Mouse (Mus musculus) MN1 (cell line): ENCODE results near the gene Cdca4.
A peak's percentile ranks its signal among the peaks of the same experiment; 100 is the strongest.
"Not testable (repeated sequence)": the region's sequence is repeated elsewhere in the genome, so short reads cannot be mapped to it uniquely, and the experiment has no call there.

Experiments
- DNase-seq: peaks from one replicate; pipeline ENCODE4 v3.0.0-alpha.2; 2016; ENCODE audit warnings: low spot score

Gene Cdca4

DNA sequence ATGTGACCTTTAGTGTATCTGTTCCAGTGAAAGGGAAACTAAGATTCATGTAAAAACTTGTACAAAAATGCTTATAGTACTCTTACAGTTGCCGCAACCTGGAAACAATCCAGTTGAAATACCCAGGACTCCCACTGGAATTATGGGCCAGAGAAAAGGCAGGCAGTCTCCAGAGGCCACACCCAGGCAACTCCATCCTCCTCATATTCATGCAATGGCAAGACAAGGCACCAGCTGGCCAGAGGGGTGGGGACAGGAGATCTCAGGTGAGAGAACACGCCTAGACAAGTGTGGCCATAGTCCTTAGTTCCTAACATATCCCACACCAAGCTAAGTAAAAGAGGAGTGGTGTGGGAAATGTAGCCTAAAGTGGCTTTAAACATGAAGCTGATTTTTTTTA, 6.5 kb downstream of the Cdca4 start:
- DNase-seq = no peak

DNA sequence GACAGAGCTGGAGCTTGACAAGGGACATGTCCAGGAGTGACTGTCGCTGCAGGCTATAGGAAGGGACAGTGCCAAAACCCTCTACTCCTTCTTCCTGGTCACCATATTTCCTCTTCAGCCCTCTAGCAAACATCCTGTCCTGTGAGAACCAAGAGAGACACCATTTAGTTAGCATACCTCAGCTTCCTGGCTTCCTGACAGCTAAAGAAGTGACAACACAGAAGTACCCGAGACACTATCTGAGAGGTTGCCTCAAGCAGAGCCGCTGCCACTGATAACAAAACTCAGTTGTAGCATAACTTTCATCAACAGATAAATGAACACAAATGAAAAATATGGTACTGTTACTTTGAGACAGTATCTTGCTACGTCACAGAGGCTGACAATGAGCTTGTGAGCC, 7.2 kb downstream of the Cdca4 start:
- DNase-seq = no peak

DNA sequence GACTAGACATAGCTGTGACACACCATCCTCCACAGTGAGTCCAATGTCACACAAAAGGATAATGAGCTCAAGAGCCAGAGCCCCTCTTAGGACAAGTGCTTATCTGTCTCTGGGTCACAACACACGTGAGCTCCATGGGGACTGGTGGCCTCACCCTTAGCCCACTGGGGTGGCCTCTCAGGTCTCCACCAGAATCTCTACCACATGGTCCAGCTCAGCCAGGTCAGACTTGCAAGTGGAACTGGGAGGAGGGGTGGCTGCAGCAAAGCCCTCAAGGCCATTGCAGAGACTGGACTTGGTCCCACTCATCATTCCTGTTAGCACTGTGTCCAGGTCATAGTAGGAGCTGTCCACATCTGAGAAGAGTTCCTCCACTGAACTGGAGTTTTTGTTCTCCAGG, 8.0 kb downstream of the Cdca4 start:
- no peak for DNase-seq

DNA sequence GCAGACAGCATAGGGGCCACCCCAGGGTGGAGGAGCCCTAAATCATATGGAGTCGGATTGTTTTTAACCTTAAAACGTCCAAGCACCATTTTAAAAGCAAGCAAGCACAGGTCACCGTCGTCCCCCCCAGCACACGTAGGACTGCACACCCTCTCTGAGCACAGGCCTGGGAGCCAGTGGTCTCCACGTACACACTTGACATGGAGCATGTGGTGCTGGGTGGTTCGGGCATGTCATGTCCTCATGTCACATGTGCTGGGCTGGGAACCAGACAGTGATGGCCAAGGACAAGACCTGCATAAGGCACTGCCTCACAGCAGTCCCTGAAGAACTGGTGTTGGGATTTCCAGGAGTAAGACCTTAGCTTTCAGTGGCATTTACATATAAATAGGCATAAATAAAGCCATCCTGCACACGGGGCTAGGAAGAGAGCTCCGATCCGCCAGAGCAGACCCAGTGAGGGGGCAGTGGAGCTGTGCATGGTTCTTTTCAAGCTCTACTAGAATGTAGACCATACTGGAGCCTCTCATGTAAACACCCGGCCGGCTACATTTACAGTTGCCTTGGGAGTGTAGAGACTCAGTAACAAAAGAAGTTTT, 8.7 kb downstream of the Cdca4 start:
- no peak for DNase-seq

DNA sequence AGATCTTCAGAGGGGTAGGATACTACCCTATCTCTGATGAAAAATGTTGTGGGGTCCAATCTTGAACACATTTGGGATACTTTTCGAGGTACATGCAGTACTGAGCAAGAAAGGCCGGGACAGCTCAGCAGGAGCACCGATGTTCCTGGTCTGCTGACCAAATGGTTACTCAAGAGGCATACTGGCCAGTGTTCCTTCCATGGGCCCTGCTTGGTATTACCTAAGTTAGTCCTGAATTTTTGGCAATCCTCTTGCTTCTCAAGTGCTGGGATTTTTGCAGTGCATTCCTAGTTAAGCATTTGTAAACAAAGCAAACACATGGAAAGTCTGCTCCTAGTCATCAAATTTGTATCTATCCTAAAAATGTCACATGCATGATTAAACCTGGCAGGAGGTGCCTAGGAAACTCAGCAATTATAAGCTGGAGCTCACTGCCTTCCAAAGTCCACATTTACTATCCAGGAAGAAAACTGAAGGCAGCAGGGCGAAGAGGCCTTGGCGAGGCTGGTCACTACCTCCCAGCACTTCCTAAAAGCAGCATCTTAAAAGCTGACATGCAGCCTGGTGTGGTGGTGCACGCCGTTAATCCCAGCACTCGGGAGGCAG, 10.1 kb downstream of the Cdca4 start:
- DNase-seq = no peak

DNA sequence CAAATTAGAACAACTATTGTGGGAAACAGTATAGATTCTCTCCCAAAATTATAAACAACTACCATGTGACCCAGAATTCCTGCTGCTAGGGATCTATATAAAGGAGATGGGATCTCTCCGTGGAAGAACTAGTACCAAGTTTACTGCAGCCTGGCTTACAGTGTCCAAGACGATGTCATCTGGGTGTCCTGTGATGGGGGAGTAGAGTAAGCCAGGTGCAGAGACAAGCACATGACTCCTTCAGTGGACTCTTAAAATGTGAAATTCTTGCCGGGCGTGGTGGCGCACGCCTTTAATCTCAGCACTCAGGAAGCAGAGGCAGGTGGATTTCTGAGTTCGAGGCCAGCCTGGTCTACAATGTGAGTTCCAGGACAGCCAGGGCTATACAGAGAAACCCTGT, 12.4 kb downstream of the Cdca4 start:
- DNase-seq = not testable (repeated sequence)

DNA sequence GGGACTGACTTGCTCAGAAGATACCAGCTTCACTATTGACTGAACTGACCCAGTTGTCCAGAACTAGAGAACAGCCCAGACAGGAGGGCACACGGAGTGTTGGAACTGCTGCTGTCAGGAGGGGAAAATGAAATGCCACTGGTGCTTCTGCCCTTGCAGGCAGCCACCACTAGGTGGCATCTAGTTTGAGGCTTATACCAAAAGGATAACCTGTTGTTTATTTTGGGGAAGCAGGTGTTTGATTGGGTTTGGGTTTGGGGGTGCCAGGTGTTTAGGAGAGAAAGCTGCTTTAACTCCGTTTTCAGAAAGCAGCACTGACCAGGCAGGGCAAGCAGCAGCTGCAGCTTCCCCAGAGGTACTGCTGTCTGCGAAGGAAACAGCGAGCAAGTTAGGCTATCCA, 12.9 kb downstream of the Cdca4 start:
- DNase-seq = peak; percentile 44

DNA sequence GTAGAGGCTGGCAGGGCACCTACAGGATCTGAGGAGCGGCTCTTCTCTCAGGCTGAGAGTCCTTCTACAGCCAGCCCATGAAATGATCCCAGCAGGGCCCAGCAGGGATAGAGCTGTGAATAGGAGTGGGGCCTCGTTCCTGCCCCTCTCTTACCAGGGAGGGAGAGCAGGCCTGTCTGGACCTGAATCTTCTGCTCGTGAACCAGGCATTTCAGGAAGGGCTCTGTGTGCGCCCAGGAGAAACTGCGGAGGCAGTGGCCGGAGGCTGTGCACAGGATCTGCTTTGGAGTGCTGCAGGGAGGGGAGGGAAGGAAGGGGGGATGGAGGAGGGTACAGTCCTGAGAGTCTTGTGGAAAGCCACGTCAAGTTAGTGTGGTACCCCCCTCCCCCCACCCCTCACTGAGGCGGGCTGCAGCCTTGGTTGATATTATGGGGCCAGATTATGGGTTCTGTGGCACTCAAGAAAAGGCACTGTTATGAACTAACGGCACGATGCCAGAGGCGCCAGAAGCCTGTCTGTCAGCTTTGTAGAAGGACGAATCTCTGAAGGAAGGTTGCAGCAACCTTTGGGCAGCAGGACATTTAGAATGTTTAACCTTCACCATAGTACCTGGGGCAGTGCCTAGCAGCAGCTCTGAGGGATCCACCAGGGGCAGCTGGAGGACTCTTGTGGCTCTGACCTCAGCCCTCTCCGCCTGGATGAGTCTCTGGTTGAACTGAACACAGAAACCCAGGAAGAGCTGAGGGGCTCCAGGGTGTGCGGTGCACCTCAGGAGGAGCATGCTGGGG, 14.3 kb downstream of the Cdca4 start:
- no peak for DNase-seq

DNA sequence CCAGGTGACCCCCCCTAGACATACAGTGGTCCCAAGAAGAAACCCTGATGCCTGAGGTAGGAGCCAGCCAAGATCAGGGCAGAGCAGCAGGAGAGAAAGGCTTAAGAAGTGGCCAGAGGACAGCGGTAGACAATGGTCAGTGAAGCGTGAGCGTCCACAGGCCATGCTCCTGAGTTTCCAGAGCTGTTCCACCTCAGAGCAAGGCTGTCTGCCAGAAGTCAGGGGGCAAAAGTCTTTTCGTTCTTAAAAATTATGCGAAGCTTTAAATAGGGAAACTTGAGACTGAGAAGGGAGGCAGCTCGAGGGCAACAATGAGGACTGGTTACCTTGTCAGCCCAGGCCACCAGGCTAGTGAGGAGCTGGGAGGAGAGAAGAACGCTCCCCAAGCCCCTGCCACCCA, 15.9 kb downstream of the Cdca4 start:
- no peak for DNase-seq

DNA sequence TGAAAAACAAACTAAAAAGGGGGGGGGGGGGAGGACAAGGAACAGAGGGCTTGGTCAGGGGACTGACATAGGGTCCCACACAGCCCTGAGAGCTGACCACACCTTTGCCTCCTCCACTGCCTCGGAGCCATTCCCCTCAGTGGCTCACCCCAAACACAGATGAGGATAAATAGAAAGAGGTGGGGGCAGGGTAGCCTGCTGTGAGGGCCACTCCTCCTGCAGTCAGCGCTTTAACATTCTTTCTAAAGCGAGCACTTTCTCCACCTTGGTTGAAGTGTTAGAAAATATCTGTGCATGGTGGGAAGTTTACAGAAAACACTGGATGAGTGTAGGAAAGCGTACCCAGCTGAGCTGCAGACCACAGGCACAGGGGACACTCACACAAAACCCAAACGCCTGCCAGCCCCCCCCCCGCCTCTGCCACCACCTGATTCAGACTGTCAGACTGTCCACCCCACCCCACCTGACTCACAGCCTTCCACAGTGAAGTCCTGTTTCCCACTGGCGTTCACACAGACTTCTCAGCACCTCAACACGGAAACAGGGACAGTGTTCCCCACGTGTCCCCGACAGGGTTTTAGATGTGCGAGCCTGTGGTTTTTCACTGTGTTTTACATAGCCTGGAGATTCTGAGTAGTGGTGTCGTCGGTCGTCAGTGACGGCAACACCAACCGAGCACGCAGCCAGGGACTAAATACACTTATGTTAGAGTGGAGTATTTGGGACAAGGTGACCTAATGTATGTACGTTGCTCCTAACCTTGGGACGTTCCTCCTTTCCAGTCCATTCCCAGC, 18.9 kb downstream of the Cdca4 start:
- DNase-seq = no peak

DNA sequence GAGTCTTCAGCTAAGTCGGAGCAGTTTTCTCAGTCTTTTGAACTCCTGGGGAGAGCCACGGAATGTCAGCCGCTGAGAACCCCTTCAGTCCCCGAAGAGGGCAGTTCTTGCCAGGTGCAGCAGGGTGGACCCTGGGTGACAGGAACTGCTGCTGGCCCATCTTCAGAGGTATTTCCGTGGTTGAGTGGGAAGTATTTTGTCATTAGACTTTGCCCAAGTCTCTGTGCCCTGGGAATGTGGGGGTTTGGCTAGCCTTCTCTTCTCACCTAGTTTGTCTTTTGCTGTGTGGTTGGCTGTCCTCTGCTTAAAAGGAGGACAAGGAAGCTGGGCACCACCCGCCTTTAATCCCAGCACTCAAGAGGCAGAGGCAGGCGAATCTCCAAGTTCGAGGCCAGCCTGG, 19.6 kb downstream of the Cdca4 start:
- DNase-seq = no peak

DNA sequence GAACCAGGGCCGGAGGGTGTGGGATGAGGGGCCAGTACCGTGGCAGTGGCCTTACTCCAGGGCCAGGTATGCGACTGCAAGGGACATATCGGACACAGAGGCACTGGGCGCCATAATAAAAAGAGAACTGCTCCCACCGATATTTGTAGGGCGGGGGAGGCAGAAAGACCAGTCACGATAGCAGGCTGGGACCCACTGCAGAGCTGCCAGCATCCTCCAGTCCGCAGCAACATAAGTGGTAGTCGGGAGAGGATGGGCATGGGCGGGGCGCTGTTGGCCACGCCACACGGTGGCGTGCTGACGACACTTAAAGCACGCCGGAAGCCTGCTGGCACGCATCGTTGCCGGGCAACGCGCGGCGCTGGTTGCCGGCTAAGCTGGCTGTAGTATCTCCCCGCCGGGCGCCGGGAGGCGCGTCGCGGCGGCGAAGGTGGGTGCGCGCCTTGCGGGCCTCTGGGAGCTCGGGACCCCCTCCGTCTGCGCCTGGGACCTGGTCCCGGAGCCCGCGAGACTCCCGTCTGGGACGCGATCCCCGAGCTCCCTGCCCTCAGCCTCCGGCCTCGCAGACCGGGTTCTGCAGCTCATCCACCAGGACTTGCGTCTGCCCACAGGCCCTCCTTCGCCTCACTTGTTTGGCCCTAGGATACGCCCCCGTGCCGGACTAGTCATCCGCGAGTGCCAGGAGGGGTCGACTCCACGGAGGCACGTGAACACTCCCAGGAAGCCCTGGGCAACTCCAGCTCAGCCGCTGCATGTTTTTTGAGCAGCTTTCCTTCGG, 20.4 kb downstream of the Cdca4 start, which contains the start of gene Clba1:
Gene Clba1 (plus strand): TSS at position 351 of the 778 bp plus-strand sequence.
- peak; percentile 88 for DNase-seq

DNA sequence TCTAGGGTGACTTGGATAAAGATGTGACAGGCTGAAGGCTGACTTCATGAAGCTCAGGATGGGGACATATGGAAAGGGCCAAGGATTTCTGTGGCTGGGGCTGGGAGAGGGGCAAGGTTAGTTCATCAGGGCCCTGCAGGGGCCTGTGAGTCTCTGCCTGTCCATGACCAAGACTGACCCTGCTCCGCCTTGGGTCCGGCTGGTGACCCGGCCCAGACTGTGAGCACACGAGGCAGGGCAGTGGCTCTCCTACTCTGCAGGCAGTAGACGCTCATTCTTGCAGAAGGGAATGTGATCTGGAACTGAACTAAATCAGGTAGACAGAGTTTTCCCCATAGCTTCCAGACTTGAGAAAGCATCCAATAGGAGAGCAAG, 21.0 kb downstream of the Cdca4 start:
- no peak for DNase-seq

DNA sequence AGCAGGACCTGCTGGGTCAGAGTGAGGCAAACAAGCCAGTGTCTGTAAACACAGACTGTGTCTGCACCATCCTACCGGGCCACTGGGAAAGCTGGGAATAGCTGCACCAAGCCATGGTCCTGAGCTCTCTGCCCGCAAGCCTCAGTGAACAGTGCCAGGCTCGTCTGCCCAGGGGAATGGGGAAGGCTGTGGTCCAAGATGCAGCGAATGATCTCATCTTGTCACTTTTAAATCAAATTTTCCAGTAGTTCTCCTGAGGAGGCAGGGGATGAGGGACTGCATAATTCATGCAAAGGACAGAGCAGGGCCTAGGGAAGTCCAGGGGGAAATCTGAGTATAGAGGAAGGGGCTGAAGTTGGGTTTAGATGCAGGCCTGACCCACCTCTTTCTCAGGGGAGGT, 21.4 kb downstream of the Cdca4 start:
- DNase-seq = peak; percentile 62

DNA sequence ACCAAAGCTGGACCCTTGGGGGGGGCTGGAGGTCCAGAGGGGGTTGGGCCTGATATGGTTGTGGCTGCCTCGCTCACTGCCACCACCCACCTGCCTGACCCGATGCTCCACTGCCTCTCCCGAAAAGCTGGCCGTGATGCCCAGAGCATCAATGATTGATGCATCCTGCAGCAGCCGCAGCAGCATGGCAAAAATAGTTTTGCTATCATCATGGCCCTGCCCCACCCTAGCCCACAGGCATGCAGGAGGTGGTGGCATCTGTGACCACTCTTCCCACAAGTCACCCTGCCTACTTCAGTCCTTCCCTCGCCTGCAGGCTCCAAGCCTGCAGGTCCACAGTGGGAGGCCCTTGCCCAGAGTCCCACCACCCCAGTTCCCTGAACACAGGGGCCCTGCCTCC, 23.2 kb downstream of the Cdca4 start:
- no peak for DNase-seq

DNA sequence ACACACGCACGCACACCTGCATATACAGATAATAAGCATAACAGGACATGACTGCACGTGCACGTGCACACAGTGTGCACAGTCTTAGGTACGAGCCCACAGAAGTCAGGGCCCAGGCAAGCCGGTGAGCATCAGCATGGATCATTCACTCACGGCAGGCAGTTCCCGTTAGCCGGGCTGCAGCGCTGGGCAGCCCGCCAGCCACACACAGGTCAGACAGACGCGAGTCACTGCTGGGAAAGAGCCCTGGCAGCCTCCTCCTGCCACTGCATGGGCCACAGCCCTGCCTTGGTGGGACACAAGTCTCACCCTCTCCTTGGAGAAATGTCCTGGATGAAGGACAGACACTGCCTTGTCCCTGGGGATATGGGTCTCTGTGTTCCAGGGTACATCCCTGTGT, 25.2 kb downstream of the Cdca4 start:
- peak; percentile 61 for DNase-seq

DNA sequence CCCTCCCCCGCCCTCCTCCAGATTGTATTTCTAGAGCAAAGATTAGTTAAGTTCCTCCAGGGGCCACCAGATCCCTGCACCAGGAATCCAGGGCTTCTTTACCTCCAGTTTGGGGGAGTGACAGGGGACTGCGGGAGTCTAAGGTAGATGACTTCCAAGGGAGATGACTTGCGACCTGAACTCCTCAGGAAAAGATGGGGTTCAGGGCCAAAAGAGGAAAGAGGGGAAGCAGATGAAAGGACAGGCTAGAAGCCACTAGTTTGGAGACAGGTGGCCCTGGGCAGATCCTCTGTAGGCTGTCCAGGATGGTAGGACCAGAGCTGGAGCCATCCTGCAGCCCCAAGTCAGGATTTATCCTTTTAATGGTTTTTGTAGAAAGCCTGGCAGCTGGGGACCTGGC, 26.3 kb downstream of the Cdca4 start:
- no peak for DNase-seq

DNA sequence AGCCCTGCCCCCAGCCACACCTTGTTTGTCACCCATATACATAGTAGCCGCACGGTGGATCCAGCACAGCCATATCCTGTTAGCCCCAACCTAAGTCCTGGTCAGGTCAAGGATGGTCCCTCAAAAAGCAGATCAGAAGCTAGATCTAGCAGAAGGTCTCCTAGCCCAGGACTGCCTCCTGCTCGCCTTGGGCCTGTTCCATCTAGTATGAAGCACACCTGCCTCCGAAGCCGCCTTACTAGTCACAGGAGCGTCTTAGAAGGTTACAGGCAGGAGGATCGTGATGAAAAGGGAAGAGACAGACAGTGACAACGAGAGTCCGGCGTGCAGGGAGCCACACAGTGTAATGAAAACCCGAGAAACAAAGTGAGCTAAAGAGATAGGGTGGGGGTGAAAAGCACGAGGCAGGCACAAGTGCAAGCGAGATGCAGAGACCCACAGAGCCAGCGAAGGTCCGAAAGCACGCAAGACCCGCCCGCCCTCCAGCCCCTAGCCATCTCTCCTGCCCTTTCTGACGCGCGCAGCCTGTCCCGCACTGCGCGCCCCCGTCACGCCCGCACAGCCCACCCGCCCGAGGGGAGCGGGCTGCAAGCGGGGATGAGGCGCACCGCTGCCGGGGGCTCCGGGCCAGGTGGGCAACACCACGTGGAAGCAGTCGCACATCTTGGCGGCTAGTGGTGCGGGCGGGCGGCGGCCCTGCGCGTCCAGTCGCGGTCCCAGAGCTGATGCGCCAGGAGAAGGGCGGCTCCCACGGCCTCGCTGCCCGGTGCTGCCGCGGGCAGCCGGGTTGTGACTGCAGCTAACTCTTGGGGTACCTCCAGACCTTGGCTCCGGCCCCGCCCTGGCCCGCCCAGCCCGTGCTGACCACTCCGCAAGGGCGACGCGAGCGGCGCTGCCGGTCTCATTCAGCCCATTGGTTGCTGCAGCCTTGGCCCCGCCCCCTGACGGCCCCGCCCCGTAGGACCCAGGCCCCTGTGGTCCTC, 27.1 kb downstream of the Cdca4 start, which contains the start of gene Ahnak2:
Gene Ahnak2 (minus strand): TSS at position 794 of the 983 bp plus-strand sequence.
- DNase-seq = no peak

DNA sequence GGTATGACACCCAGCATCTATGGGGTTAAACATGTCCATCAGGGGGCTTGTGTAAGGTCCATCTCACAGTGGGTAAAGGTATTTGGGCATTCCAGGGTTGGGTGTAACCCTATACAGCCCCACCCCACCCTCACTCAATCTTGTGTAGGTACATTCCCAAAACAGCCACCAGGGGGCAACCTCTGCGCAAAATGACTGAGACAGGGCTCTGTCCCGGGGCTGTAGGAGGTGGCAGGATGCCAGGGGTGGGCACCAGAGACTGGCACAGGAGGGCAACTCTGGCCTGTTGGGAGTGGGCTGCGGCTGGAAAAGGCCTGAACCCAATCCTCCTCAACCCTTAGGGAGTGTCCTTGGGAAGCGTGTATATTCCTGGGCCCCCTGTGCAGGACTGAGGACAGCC, 28.7 kb downstream of the Cdca4 start:
- DNase-seq = peak; percentile 59

DNA sequence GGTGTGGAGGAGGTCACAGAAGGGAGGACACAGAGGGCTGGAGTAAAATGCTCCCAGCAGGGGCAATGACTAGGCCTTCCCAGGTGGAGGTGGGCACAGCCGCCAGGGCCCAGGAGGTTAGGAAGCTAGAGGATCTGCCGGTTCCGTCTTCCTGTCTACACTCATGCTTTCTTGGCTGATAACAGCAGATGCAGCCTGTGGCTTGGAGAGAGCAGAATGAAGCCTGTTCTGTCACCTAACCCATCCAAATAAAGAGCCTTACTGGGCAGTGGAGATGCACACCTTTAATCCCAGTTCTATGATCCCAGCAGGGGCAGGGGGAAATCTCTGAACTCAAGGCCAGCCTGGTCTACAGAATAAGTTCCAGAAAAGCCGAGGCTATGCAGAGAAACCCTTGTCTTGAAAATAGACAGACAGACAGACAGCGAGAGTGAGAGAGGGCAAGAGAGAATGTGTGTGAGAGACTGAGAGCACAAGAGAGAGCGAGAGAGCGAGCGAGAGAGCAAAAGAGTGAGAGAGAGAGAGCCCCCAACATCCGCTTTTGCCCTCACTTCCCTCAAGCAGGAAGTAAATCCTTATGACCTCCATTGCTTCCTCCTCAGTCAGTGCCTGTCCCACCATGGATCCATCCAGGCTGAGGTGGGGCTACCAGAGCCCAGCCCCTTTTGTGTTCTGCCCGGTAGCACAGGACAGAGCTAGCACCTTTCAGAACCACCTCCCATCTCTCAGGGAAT, 29.8 kb downstream of the Cdca4 start:
- no peak for DNase-seq
